Mouse (Mus musculus) megakaryocyte, embryonic 14.5 days (primary cell): ENCODE data around the gene Gm20388.

Source experiments
- FLI1 ChIP-seq: IDR thresholded peaks from 2 replicates; pipeline ENCODE4 v1.6.1; 2012; ENCODE audit warnings: low read length, inconsistent platforms, mixed read lengths
- GATA1 ChIP-seq: IDR thresholded peaks from 3 replicates; pipeline ENCODE4 v1.6.1; 2012; ENCODE audit warnings: mixed read lengths, low read length, inconsistent platforms, borderline replicate concordance

DNA sequence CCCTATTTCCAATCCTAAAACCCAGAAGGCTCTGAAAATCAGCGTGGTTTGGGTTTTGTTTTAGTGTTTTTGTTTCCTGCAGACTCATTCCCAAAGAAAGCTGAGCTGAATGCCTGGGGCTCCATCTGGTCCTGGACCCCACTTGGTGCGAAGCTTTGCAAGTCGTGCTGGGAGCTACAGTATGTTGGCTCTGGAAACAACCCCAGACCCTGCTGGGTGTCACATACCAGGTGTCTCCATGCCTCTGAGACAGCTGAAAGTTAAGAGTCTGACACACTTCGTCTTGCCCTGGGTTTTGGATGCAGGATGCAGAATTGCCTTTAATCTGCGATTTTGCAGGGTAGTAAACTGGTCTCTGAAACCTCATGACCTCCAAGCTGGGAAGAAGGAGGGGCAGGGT is 2913.9 kb downstream of the Gm20388 start:
- no peak for TF ChIP-seq GATA1
- no peak for TF ChIP-seq FLI1
